Comparison of ENCODE assay signal across 27 mouse cellular contexts in genomic region chr3:115497420-115497819, GRCm38 (mm10).
"Had no signal": no experiment of that assay in that cellular context is flagged by ENCODE, and none has a peak within 500 bp of the region (broad histone marks: within the 10 kb centered on the region; RNA-seq: fewer than 3 reads in every experiment).

No protein-coding gene starts in this region.

- H3K9me3 ChIP-seq: heart, embryonic 13.5 days; heart, embryonic 15.5 days; hindbrain, embryonic 13.5 days; hindbrain, embryonic 15.5 days; kidney, embryonic 15.5 days; limb, embryonic 13.5 days; limb, embryonic 15.5 days; liver, embryonic 12.5 days had no signal

- H3K36me3 ChIP-seq: heart, embryonic 13.5 days; heart, embryonic 15.5 days; hindbrain, embryonic 13.5 days; hindbrain, embryonic 15.5 days; kidney, embryonic 15.5 days; limb, embryonic 13.5 days; limb, embryonic 15.5 days; liver, embryonic 12.5 days had no signal

- H3K27ac ChIP-seq: heart, adult 2 months; heart, embryonic 13.5 days; heart, embryonic 15.5 days; hindbrain, embryonic 13.5 days; hindbrain, embryonic 15.5 days; hindbrain, postnatal 0 days; kidney, embryonic 15.5 days; kidney, postnatal 0 days; limb, embryonic 13.5 days; limb, embryonic 15.5 days; liver, embryonic 12.5 days; liver, embryonic 14.5 days had no signal

- H3K9ac ChIP-seq: heart, embryonic 13.5 days; heart, embryonic 15.5 days; hindbrain, embryonic 13.5 days; hindbrain, embryonic 15.5 days; kidney, embryonic 15.5 days; limb, embryonic 13.5 days; limb, embryonic 15.5 days; liver, embryonic 12.5 days; liver, embryonic 14.5 days had no signal

- ATAC-seq: hindbrain, postnatal 0 days; intestine, embryonic 16.5 days; liver, embryonic 12.5 days had no signal

- H3K4me2 ChIP-seq: heart, embryonic 11.5 days; heart, embryonic 13.5 days; heart, embryonic 15.5 days; hindbrain, embryonic 13.5 days; hindbrain, embryonic 15.5 days; kidney, embryonic 15.5 days; limb, embryonic 13.5 days; limb, embryonic 15.5 days; liver, embryonic 12.5 days had no signal

- H3K27me3 ChIP-seq: heart, embryonic 13.5 days; heart, embryonic 15.5 days; hindbrain, embryonic 13.5 days; hindbrain, embryonic 15.5 days; kidney, embryonic 15.5 days; limb, embryonic 13.5 days; limb, embryonic 15.5 days; liver, embryonic 12.5 days had no signal

- DNase-seq: gastrocnemius, postnatal 14 days; gastrocnemius, postnatal 36 days; heart, adult 11 months; heart, adult 2 months; heart, postnatal 14 days; heart, postnatal 36 days; kidney, adult 11 months; kidney, adult 2 months; kidney, adult 9 months; kidney, postnatal 14 days; kidney, postnatal 36 days; layer of hippocampus, adult 9-11 months; layer of hippocampus, postnatal 36 days; left cerebral cortex, postnatal 4 days had no signal

- H3K4me1 ChIP-seq: heart, embryonic 13.5 days; heart, embryonic 15.5 days; hindbrain, embryonic 13.5 days; hindbrain, embryonic 15.5 days; kidney, embryonic 15.5 days; limb, embryonic 13.5 days; limb, embryonic 15.5 days; liver, embryonic 12.5 days had no signal

- H3K4me3 ChIP-seq: heart, adult 2 months; heart, embryonic 13.5 days; heart, embryonic 15.5 days; hindbrain, embryonic 13.5 days; hindbrain, embryonic 15.5 days; kidney, embryonic 15.5 days; limb, embryonic 13.5 days; limb, embryonic 15.5 days; liver, embryonic 12.5 days had no signal
